Mouse (Mus musculus): ENCODE data around the gene Asap2.

The Asap2 gene

GRCm38 (mm10) chr12:21165157-21165556 lies 174.9 kb downstream of the Asap2 start:
- DNase-seq (ENCODE audit: low read depth in 1 of 2, low spot score in 2 of 2): no peak

GRCm38 (mm10) chr12:21165891-21166342 lies 175.7 kb downstream of the Asap2 start:
- DNase-seq (ENCODE audit: low read depth in 1 of 2, low spot score in 2 of 2): no peak

- DNase-seq (ENCODE audit: low read depth in 1 of 2, low spot score in 2 of 2): no peak
Measured at GRCm38 (mm10) chr12:21166884-21167575, 176.8 kb downstream of the Asap2 start.

- no peak for DNase-seq (ENCODE audit: low read depth in 1 of 2, low spot score in 2 of 2)
Measured at GRCm38 (mm10) chr12:21167741-21168140, 177.5 kb downstream of the Asap2 start.

- DNase-seq (ENCODE audit: low read depth in 1 of 2, low spot score in 2 of 2): no peak
Measured at GRCm38 (mm10) chr12:21168149-21168548, 177.9 kb downstream of the Asap2 start.

GRCm38 (mm10) chr12:21171776-21172490 lies 181.7 kb downstream of the Asap2 start:
- no peak for DNase-seq (ENCODE audit: low read depth in 1 of 2, low spot score in 2 of 2)

GRCm38 (mm10) chr12:21173847-21174412 lies 183.7 kb downstream of the Asap2 start:
- DNase-seq (ENCODE audit: low read depth in 1 of 2, low spot score in 2 of 2): no peak

GRCm38 (mm10) chr12:21176399-21176798 lies 186.1 kb downstream of the Asap2 start:
- DNase-seq (ENCODE audit: low read depth in 1 of 2, low spot score in 2 of 2): no peak

GRCm38 (mm10) chr12:21177123-21177698 lies 187.0 kb downstream of the Asap2 start:
- no peak for DNase-seq (ENCODE audit: low read depth in 1 of 2, low spot score in 2 of 2)

GRCm38 (mm10) chr12:21180091-21180490 lies 189.8 kb downstream of the Asap2 start:
- no peak for DNase-seq (ENCODE audit: low read depth in 1 of 2, low spot score in 2 of 2)

- no peak for DNase-seq (ENCODE audit: low read depth in 1 of 2, low spot score in 2 of 2)
Measured at GRCm38 (mm10) chr12:21182786-21183185, 192.5 kb downstream of the Asap2 start.

- no peak for DNase-seq (ENCODE audit: low read depth in 1 of 2, low spot score in 2 of 2)
Measured at GRCm38 (mm10) chr12:21183321-21183720, 193.1 kb downstream of the Asap2 start.

- DNase-seq (ENCODE audit: low read depth in 1 of 2, low spot score in 2 of 2): no peak
Measured at GRCm38 (mm10) chr12:21186145-21186544, 195.9 kb downstream of the Asap2 start.

GRCm38 (mm10) chr12:21188880-21189279 lies 198.6 kb downstream of the Asap2 start:
- DNase-seq (ENCODE audit: low read depth in 1 of 2, low spot score in 2 of 2): no peak

- DNase-seq (ENCODE audit: low read depth in 1 of 2, low spot score in 2 of 2): no peak
Measured at GRCm38 (mm10) chr12:21191546-21191945, 201.3 kb downstream of the Asap2 start.

- no peak for DNase-seq (ENCODE audit: low read depth in 1 of 2, low spot score in 2 of 2)
Measured at GRCm38 (mm10) chr12:21195497-21195896, 205.2 kb downstream of the Asap2 start.

GRCm38 (mm10) chr12:21196420-21196819 lies 206.2 kb downstream of the Asap2 start:
- no peak for DNase-seq (ENCODE audit: low read depth in 1 of 2, low spot score in 2 of 2)

GRCm38 (mm10) chr12:21200613-21201012 lies 210.4 kb downstream of the Asap2 start:
- DNase-seq (ENCODE audit: low read depth in 1 of 2, low spot score in 2 of 2): no peak

GRCm38 (mm10) chr12:21201485-21202269 lies 211.4 kb downstream of the Asap2 start:
- DNase-seq (ENCODE audit: low read depth in 1 of 2, low spot score in 2 of 2): no peak

GRCm38 (mm10) chr12:21204701-21205312 lies 214.5 kb downstream of the Asap2 start:
- DNase-seq (ENCODE audit: low read depth in 1 of 2, low spot score in 2 of 2): no peak

GRCm38 (mm10) chr12:21205799-21206198 lies 215.5 kb downstream of the Asap2 start:
- no peak for DNase-seq (ENCODE audit: low read depth in 1 of 2, low spot score in 2 of 2)

Measured in monocyte, adult 2 months (primary cell).